Mouse (Mus musculus): ENCODE data around the gene Pde4b.

The Pde4b gene

DNA sequence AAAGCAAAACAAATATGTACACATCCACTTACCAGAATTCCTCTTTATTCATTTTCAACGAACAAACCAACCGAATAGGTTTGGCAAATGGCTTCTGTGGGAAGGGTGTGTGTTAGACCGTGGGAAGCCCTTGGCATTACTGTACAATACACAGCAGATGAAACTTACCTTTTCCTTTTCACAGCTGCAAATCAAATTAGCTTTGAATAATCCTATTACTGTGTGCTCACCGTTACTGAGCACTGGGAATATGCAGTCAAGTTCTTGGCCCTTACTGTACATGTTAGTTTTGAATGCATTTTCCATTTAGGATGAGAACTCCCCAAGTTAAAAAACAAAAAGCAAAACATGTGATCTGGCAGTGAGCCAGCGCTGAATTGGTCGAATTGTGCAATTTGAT is 199.8 kb downstream of the Pde4b start:
- no peak for DNase-seq (ENCODE audit: inconsistent ontology term)

DNA sequence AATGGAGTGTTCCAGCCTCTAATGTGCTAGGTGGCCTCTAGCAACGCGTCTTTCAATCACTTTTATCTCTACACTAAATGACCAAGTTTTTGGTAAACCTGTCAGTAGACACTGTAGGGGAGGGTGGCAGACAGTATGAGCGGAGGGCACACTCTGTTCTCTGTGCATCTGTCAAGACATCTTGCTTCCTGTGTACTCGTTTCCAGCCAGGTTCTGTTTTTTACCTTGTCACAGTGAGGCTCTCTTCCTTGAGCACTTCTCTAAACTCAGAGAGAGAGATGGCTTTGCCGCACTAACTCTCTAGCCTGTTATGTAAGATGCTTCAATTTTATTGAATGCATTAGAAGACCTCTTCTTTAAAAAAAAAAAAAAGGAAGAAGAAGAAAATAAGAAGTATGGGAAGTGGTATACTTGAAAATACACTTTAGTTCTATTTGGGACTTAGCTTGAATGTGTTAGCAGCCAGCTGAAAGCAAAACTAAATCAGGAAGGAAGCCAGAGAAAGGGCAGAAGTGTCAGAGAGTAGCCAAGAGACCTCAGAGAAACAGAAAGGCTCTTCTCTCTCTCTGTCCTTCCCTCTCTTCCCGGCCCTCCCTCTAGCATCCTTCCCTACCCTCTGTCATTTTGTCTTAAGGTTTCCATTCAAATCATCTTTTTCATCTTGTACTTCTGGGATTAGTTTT is 202.8 kb downstream of the Pde4b start:
- no peak for DNase-seq (ENCODE audit: inconsistent ontology term)

DNA sequence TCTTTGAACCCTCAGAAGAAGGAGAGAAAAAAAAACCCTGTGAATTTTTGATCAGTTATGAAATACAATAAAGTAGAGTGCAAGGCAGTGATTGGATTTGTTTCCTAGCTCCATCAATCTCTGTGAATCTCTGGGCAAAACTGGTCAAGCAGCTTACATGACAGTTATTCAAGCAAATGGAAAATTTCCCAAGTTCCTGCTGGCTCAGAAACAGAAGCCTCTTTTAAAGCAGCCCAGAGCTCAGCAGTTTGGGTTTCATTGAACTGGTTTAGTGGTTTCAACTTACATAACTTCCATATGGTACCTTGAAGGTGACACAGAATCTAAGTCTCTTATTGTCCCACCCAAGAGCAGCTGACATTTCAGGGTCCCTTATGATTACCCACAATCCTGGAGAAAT is 210.2 kb downstream of the Pde4b start:
- DNase-seq (ENCODE audit: inconsistent ontology term), result peak; percentile 33

DNA sequence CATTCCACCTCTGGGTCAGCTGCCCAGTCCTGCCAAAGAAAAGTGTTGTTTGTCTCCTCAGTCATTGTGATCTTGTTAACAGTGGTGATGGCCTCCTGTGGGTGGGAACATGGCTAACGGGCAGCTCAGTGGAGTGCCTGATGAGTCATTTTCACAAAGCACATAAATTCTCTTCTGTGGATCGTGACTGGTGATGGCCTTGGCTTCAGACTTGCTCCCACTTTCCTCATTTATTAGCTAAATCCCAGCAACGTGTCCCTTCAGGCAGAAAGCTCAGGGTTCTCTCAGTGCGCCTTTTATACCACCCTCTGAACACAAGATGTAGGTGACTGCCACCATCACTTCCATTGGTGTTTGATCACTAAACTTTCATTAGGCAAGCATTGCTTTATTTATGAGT is 215.2 kb downstream of the Pde4b start:
- peak; percentile 80 for DNase-seq (ENCODE audit: inconsistent ontology term)

DNA sequence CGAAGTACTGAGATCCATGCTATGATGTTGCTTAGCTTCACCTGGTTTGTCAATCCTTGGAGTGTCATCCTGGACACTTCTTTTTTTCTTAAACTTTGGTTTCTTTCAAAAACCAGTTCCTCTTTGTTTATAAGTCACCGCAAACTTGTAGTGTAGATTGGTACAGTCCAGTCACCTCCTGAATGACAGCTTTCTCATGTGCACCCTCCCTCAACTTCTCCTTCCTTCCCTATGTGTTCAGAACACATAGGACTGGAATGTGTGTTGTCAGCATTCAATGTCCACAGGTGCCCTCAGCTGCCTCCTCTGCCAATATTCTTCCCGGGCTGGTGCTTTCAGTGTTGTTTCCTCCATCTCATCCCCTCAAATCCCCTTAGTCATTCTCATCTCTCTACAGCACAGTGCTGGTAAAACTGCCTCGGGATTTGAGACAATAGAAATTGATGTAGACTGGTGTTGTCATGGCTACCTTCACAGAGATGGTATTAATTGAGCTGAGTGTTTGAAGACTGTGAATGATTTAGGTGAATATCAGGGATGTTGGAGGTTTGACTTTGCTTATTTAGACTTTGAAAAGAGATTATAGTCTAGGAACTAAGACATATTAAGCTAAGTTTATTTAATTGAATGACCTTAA is 220.4 kb downstream of the Pde4b start:
- no peak for DNase-seq (ENCODE audit: inconsistent ontology term)

DNA sequence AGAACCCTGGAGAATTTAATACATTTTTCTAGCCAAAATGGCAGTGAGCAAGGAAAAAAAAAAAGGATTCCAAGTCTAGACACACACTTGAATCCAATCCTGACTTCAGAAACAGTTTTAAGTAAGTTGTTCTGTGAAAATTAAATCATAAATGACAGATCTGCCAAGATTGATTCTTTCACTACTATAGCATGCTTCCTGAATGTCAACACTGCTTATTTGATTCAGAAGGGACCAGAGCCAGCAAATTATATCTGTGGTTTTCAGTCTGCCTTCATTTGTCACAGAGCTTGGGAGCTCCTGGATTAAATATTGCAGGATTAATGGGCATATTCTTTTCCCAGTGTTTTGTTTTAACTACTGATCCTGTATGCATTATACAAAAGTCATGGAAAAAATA is 223.3 kb downstream of the Pde4b start:
- DNase-seq (ENCODE audit: inconsistent ontology term), result no peak

DNA sequence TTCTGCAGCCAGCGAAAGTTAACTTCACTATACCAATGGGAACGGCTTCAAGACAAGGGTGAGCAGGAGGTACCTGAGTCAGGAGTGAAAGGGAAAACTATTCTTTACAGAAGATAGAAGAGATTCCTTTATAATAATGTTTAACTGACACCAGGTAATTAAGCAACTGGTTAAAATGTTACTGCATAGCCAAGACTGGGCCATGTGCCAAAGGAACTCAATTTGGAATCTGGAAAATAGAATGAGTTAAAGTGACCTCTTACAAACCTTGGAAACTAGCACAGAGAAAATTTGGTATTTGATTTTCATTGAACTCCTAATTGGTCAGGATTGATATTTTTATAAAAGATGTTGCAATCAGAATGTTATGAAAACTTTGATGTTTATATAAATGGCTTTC is 228.7 kb downstream of the Pde4b start:
- DNase-seq (ENCODE audit: inconsistent ontology term), result peak; percentile 67

DNA sequence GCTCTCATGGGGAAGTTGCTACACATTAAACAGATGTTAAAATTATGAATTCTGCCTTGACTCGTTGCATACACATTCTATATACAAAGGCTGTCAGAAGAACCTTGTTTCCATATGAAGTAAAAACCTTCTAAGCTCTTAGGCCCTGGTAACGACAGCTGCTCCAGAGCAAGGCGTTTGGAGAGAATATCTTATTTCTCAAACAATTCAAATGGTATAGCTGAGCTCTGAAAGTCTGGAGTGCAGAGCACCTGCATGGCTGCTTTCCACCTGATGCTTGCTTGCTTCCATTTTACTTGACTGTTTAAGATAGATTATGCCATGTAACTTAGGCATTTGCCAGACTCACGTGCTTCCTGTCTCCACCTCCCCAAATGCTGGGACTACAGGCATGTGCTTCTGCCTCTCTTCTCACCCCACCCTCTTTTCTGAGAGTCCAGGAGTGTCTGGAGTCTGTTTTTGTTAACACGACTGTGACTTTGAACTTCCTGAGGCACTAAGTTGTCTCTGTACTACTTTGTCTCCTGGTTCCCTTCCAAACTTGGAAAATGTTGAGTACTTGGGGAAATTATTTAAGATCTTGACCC is 229.4 kb downstream of the Pde4b start:
- DNase-seq (ENCODE audit: inconsistent ontology term), result no peak

DNA sequence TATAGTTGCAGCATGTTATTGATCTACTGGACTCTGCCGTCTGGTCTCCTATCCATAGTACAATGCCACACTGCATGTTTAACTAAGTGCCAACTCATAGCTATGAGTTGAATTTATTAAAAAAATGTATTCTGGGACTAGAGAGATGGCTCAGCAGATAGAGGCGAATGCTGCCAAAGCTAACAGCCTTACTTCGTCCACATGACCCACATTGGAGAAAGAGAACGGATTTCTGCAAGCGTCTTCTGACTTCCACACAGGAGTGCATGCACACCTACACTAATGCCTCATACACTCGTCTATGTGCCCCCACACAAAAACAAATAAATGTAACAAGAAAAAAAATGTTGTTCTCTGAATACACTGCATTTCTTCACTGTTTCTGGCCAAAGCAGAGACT is 231.3 kb downstream of the Pde4b start:
- no peak for DNase-seq (ENCODE audit: inconsistent ontology term)

DNA sequence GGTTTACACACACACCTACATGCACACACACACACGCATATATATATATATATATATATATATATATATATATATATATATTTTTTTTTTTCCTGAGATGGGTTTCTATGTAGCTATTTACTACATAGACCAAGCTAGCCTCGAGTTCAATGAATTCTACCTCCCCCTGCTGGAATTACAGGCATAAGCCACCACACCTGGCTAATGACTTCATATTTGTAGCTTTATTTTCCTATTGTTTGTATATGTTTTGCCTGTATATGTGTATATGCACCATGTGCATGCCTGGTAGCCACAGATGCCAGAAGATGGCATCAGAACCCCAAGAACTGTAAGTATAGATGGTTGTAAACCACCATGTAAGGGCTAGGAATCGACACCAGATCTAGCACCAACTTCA is 234.0 kb downstream of the Pde4b start:
- DNase-seq (ENCODE audit: inconsistent ontology term), result no peak

DNA sequence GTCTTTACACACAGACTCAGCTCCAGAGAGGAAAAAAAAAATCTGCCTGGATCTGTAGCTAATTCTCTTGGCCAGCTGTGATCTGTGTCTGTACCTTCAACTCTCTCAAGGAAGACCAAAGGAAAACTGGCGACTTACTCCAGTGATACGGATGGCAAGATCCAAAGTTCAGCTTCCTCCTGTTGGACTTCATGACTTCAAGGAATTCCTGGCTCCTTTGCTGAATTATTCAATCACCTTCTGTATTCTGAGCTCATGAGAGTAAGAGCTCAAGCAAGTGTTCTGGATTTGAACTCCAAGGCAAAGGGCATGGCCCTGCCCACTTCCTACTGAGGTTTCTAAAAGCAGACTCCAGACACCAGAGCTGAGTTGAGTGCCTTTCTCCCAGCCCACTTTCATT is 245.0 kb downstream of the Pde4b start:
- no peak for DNase-seq (ENCODE audit: inconsistent ontology term)

DNA sequence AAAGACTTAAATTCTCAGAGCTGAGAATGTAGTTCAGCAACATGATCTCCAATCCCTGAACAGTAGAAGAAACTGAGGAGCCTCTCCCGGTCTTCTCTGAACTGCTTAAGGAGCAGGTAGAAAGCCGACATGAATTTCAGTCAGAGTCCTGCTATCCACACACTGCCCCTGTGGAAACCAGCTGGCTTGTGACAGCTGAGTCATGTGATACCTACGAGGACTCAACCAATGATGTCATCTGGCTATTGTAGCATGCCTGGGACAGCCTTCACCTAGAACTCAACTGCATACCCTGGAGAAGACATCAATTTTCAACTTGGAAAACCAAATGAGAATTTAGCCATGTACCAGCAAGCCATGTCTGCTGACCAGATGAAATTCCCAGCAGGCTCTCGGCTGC is 245.5 kb downstream of the Pde4b start:
- DNase-seq (ENCODE audit: inconsistent ontology term), result no peak

DNA sequence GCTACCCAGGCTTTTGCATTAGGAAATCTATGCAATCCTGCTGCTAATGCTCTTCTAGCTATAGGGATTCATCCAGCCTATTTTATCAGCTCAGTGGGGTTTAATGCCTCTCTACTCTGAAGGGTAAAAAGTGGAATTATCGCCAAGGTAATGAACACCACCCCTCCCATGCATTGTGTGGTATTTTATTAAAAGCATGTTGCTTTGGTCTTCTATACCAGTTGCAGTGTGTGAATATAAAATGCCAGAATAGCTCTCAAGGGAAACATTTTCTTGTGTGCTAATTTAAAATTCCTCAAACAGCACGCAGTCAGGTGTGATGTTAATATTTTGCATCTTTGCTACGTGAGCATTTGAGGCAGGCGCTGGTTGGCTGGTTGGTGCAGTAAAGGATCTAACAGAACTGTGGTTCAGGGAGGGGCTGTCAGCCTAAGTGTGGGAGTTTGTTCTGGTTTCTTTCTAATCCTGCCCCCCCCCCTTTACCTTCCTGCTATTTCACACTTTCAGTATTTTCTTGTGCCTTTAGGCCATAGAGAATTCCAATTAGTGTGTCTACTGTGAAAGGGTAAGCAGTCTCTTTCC is 259.7 kb downstream of the Pde4b start:
- DNase-seq (ENCODE audit: inconsistent ontology term), result no peak

DNA sequence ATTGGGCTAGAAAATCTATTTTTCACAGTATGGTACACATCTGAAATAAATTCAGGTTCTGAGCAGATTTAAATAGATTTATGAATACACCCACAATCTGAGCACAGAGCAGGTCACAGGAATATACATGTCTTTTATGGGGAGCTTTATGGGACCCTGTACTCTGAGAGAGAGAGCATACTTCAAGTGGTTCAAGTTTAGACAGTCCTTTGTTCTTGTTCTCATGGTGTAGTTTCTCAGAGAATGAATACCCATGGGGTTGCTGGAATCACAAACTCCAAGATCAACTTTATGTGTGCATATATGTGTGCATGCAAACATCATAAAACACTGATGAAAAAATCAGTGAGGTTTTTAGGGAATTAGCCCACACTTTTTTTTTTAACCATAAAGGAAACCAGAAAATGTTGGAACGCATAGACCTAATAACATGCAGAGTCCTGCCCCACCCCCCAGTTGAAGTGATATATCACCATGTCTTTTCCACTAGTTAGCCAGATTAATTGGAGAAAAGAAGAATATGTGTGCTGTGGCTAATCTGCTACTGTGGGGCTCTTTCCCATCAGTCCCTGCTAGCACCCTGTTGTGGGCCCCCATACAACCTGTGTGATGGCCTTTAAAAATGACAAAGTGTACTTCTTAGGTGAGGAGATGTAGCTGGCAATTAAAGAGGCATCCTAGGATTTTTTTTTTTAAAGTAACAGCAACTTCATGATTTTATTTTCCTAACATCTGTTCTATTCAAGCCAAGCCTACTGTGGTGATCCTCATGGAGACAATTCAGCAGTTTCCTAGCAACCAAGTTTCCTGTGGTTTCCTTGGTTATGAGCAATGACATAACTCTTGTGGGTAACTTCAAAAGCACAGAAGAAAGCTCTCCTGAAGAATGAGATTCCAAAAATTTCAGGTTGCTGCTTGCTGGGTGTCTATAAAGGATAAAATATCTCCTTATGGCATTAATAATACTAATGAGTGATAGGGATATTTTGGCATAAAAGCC is 264.4 kb downstream of the Pde4b start:
- peak; percentile 48 for DNase-seq (ENCODE audit: inconsistent ontology term)

DNA sequence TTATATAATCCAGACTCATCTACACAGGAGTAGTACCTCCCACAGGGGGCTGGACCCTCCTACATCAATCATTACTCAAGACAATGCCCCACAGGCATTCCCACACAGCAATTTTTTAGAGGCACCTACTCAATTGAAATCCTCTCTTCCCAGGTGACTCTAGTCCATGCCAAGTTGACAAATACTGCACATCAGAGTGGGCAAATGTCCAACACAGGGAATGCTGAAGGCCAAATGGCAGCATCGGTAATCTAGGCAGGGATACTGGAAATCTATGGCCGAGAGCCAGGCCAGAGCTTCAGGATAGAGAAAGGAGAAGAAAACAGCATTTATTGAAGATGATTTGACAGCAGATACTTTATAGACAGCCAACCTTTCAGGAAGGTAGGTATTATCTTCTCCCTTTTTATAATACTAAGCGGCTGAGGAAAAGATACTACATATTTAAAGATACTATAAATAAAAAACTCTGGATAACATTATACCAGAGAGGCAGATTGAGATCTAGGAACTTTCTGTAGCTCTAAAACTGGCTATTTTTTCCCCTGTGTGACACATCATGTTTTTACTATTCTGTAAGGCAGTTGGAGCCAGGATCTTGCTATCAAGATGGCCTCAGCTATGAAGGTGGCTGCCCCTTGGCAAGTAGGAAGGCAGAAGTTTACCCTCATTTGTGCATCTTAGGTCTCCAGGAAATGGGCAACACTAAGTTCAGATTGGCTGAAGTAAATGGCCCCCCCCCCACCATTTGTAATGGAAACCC is 266.5 kb downstream of the Pde4b start:
- no peak for DNase-seq (ENCODE audit: inconsistent ontology term)

DNA sequence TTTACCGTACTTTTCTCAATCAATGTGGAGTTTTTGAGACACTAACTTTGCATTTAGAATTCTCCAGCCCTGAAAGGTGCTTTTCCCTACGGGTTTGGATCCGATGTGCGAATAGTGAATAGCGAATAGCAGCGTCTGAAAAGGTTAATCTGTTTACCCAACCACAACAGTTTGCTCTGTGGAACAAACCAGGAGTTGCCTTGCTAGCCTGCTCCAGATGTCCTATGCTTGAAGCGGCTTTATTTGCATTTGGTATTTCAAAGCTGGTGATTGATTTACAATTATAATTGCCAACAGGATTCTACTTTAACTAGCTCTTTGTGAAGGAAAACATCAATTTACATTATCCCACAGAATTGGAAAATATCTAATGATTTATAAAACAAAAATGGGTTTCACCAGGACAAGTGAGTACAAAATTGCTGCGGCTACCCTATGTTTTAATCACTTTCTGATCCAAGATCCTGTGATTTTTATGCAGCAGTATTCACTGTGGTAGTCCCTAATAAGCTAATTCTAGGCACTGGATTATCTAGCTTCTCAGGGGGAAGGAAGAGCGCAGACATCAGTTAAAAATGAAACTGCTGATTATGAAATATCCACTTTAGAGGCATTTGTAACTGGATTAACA is 280.9 kb downstream of the Pde4b start:
- DNase-seq (ENCODE audit: inconsistent ontology term), result no peak

DNA sequence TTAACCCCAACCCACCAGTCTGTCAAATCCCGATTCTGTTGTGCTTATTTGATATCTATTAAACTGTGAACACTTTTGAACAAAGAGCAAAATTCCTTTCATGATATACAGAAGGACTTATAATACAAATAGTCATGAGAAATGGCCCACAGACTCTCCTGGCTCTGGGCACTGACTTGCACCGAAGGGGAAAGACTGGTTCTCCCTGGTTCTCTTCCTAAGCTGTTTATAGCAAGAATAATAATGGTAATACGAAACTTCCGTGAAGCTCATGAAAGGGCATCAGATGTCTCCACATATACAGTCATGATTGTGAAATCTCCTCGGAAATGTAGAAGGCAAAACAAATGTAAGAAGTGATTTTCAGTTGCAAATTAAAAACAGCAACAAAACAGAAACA is 287.3 kb downstream of the Pde4b start:
- DNase-seq (ENCODE audit: inconsistent ontology term), result no peak

DNA sequence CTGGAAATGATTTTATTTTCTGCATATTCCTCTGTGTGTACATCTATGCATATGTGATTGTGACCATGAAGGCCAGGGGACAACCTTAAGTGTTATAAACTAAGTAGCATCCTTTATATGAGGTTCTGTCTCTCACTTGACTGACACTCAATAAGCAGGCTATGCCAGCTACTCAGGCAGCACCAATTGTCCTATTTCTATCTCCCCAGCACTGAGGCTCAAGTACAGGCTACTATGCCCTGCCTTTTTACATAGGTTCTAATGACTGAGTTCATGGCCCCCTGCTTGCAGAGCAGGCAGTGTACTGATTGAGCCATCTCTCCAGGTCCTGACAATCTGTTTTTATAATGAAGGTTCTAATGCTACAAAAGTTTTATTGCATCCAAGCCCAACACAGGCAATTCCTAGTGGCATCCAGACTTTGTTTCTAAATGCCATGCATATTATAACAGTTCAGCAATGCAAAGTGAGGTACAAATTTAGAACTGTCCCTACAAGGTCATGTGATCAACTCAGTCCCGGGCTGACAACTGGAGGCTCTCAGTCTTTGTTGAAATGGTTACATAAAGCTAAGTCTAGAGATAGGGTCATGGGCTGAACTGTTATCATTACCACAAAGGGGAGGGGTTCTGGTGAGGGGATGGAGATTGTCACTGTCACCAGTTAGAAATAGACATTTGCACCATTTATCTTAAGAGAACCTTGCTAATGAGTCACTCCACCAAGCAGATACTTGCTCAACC is 295.6 kb downstream of the Pde4b start:
- no peak for DNase-seq (ENCODE audit: inconsistent ontology term)

DNA sequence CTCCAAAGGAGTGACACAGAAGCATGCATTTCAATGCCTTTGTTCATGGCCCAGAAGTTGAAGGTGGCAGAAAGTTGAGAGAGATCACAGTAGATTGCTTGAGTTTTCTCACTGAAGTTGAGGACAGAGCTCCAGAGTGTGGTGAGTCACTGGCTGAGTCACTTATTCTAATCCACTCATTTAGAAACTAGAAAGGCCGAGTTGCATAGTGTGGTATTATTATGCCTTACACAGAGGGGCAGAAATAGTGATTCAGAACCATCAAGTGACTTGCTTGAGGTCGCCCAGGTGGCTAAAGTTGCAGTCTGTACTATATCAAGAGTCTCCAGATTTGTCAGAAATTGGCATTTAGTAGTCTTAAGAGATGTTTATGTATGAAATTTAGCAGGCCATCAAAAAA is 306.3 kb downstream of the Pde4b start:
- DNase-seq (ENCODE audit: inconsistent ontology term), result peak; percentile 64

DNA sequence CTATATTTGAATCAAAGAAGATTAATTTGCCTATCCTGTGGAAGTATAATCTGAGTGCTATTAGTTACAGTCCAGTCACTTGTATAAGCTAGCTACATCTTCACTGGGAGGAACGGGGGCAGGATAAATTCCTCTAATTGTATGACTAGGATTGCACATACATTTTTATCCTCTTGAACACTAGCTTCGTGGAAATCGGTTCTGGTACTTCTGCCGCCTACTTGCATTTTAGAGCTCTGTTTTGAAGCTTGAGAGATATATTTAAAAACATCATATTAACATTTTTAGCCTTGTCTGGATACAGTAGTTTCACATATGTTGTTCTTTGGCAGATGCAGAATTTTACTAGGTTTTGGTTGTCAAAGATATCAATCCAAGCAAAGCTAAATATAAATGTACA is 310.0 kb downstream of the Pde4b start:
- DNase-seq (ENCODE audit: inconsistent ontology term), result no peak

Measured in Muller cell, postnatal 12 days (primary cell).